Mouse (Mus musculus) regulatory T cell (primary cell): Measurements from ENCODE around the gene Itih4.

Experiments used
- in situ Hi-C: fragments of 300-600 bp; cut with MboI, MseI; formaldehyde crosslinking; loops from one replicate; pipeline ENCODE4 v1.15.1; 2025; ENCODE audit warnings: high pct_unique_total_duplicates

The Itih4 gene

GRCm38 (mm10) chr14:30886204-30886603 lies at the start of gene Itih4:
TSS of gene Itih4 (plus strand) at chr14:30886476.
- in situ Hi-C loops: no loop called here

GRCm38 (mm10) chr14:30837416-30837996 lies 48.8 kb upstream of the Itih4 start:
- in situ Hi-C loops: no loop called here

DNA sequence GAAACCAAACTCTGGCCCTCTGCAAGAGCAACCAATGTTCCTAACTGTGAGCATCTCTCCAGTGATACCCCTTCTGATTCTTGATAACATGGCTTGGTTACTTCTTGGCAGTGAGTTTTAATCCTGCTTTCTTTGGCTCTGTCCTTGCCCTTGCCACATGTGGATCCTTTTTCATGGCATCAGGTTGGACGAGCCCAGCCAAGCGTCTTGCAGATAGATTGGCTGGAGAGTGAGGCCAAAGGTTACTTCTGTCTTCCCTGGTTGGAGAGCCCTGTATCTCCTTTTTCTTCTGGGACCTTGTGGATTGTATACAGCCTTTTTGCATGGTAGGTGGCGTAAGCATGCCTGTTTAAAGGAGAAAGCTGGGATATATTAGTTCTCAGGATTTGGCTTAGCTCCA lies 42.6 kb upstream of the Itih4 start:
- in situ Hi-C loops: no loop called here

DNA sequence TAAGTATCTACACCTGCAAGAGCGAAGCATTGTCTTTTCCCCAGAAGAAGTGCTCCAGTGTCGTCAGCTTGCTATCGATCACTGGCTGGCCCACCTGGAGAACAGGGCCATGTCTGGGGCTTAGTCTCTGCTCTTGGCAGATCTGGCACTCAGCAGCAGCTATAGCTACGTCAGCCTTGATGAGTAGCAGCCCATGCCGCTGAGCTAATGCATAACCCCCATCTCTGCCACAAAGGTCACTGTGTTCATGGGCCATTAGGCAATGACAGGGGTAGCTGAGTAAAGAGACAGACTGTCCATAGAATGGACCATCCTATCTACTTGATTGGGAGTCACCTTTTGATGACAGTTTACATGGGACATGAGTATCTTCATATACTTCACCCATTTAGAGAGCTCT lies 35.8 kb upstream of the Itih4 start:
- in situ Hi-C loops: no loop called here

DNA sequence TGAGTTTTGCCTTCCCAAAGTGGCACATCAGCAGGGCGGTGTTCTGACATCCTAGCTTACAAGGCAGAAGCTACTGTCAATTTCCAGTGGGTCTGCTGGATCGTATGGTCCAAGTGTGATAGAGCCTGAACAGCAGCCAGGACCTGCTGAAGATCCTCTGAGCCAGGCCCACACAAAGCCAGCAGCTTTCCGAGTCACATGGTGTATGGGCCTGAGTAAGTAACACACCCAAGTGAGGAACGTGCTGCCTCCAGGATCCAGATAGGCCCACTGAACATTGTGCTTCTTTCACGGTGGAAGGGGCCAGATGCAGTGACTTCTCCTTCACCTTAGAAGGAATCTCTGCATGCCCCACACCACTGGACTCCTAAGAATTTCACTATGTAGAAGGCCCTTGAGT lies 34.0 kb upstream of the Itih4 start:
- in situ Hi-C loops: no loop called here

DNA sequence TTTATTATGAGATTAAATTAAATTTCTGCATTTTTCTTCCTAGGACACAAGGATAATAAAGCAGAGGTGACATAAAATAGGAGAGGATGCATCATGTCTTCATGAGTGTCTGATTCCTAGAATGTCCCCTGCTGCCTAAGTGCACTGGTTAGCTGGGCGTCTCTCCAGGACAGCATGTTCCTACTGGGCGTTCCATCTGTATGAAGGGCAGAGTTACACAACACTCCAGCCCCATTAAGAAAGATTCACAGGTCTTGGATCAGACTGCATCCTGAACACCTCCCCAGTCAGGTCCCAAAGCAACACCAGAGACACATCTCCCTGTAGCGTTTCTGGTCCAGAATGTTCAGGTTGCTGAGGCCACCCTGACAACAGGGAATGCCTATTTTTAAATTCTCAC lies 31.0 kb upstream of the Itih4 start:
- in situ Hi-C loops: no loop called here

- in situ Hi-C loops: no loop called here
These were observed 29.3 kb upstream of the Itih4 start for GRCm38 (mm10) chr14:30856885-30857507.

DNA sequence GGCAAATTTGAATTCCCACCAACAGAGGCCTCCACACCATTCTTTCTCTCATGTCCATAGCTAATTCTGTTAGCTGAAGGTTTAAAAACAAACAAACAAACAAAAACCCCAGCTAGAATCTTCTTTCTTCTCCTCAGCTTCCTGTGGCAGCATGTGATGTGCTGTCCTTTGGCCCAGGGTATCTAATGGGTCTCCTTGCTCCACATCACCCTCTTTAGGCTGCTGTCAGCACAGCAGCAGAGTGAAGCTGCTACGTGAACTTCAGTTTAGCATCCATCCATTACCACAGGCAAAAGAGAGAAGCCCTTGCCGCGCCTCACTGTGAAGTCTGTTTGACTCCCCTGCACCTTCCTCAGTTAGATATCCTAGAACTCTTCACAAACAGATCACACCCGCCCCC lies 28.3 kb upstream of the Itih4 start:
- in situ Hi-C loops: no loop called here

DNA sequence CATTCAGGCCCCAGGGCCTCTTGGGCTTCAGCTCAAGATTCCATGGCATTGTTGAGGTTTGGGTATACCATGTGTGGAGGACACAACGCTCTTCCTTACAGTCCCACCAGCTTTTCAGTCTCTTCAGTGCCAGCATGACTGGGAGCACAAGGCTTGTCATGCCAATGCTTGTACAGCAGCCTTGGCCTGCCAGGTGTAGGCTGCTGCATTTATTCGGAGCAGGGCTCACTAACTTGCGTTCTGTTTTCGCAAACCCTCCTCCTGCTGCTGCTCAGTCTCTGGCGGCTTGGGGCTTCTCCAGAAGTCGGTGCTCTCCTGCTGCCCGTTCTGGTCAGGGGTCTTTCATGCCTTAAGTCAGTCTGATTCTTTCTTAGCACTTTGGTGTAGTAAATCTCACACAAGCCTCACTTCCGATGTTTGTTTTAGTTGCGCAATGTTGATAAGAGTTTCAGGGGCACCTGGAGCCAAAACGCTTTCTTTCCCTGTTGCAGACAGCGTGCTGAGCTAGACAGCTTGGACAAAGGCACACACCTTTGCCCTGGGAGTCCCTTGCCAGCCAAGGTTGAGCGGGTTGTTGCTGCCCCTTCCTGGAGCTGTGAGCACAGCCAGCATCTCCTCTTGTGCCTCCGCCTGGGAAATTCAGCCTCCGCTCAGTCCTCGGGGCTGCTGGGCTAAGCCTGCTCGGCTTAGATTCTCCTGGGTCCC lies 24.7 kb upstream of the Itih4 start:
- in situ Hi-C loops: no loop called here

GRCm38 (mm10) chr14:30862368-30862767 lies 23.9 kb upstream of the Itih4 start:
- in situ Hi-C loops: no loop called here

DNA sequence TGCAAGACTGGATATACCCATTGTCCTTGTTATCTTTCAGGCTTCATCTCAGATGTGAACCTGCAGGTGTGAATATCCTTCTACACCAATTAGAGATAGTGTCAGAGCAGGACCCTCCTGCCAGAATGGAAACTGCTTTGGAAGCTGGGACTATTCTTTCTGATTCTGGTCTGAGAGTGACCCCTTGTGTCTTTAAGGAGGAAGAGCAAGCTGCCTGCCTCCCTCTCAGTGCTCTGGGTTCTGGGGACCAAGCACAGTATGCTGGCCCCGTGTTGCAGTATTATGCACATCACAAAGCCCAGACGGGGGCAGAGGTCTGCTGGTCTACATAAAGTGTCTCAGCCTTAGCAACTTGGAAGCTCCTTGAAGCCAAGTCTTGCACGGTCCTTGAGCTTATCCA lies 21.0 kb upstream of the Itih4 start:
- in situ Hi-C loops: no loop called here

GRCm38 (mm10) chr14:30867042-30867441 lies 19.2 kb upstream of the Itih4 start:
- in situ Hi-C loops: no loop called here

GRCm38 (mm10) chr14:30868826-30869225 lies 17.4 kb upstream of the Itih4 start:
- in situ Hi-C loops: no loop called here

DNA sequence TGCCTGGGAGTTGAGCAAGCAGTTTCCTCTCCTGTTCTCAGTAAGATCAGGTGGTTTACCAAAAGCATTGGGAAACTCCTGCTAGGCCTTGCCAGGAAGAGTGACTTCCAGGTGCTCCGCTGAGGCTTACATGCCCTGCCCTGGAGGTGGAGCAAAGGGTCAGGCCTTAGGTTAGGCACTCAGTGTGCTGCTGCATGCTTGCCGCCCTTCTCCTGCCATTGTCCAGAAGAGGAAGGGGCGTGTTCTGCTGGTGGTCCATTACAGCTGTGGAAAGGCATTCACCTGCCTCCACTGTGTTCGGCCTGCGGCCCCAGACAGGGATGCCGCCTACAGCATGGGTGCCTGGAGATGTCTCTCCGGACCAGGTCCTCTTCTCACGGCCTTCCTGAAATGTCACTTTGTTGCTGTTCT lies 16.9 kb upstream of the Itih4 start:
- in situ Hi-C loops: no loop called here

GRCm38 (mm10) chr14:30870206-30871147 lies 15.8 kb upstream of the Itih4 start:
- in situ Hi-C loops: no loop called here

DNA sequence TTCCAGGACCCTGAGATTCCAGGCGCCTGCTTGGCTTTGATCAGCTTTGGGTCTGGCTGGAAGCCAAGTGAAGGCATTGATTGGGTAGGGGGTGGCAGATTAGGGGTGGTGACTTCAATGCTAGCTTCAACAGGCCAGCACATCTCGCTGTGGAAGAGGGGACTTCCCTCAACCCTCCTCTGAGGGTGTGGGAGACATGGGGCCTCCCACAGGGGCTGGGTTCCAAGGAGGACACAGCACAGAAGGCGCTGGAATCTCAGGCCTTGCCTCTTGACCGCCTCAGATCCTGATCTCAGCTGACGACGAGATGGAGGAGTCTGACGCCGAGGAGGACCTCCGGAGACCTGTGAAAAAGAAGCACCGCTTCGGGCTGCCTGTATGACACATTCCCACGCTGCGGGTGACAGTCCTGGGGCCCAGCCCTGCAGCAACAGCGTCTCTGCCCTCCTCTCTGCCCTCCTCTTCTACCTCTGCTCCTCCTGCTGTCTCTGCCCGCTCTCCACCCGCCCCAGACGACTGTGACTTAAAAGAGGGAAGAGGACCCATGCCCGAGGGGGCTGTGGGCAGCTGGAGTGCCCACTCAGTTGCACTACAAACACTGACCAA lies 12.1 kb upstream of the Itih4 start:
- in situ Hi-C loops: no loop called here

DNA sequence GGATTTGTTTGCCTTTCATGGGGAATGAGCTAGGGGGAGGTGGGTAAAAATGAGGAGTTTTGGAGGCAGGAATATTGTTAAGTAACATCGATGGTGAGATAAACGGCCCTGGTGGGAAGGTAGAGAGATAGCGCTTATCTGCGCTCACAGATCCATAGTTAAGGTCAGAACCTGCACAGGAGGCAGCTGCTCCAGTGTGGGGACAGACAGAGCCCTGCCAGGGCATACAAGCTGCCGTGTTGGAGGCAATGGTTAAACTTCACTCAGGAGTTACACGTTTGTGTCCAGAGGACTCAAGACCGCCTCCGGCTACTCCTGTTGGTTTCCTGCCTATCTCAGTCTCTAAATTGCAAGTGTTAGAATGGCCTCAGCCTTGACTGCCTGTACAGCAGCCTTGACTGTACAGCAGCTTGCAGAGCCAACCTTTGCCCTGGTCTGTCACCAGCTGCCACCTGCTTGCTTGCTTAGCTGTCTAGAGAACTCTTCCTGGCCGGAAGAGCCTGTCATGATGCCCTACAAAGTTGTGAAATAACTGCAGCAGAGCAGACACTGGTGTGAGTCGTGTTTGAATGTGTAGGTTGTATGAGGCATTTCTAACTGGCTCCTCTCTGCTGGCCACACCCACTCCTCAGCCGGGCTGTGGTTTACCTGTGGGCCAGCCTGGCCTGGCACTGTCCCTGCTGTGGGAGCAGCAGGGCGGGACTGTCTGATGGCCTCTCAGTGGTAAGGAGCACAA lies 11.0 kb upstream of the Itih4 start:
- in situ Hi-C loops: no loop called here

DNA sequence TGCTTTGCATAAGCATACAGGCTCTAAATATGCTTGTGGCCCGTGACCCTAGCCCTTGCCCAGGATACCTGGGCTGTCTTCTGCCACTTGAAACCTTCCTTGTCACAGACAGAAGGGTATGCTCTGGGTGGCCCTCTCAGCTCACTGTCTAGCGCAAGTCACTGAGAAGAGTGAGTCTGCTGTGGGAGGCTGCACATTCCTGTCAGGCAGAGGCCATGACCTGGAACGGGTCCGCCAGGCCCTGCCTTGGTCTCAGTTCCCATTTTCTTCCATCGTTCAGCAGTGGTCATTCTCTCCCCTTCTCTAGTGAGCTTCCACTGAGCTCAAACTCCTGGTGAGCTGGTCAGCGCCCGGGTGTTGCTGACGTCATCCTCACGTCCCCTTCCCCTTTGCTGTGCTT lies 10.3 kb upstream of the Itih4 start:
- in situ Hi-C loops: no loop called here

- in situ Hi-C loops: no loop called here
These were observed 9.8 kb upstream of the Itih4 start for GRCm38 (mm10) chr14:30876451-30876850.

- in situ Hi-C loops: no loop called here
These were observed 8.4 kb upstream of the Itih4 start for GRCm38 (mm10) chr14:30877827-30878226.

DNA sequence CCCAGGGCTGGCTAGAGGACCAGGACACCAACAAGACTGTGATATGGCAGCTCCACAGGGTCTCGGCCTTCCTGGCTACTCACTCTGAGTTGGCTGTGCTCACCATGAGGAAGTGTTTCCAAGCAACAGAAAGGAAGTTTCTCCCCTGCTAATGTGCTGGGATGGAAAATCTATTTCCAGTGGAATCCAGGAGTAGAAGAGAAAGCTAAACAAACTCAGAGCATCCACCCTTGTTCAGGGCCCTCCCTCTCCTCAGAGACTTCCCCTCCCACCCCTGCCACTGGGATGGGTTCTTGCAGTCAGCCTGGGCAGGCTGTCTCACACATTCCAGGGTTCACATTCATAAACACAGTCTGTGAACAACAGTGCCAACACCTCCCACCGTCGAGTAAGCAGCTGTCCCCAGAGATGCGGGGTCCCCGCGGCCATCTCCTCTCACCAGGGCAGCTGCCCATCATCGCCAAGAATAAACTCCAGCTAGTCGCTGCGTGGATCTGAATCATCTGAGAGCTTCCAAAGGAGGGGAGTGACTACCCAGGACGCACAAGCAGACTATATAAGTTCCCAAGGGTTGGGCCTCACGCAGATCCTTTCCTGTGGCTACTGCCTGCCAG lies 7.2 kb upstream of the Itih4 start, which contains the start of gene Mustn1:
TSS of gene Mustn1 (plus strand) at position 243 of the 614 bp plus-strand sequence.
- in situ Hi-C loops: no loop called here
